Mouse (Mus musculus) C2C12 (cell line): Measurements from ENCODE around the gene Gcc2. TPM values are rescaled to one million over a fixed set of nuclear protein-coding genes. Genes with fewer than 3 reads are reported as not detected.

Experiments
- H3K27me3 ChIP-seq: one replicate; pipeline ENCODE4 v1.6.1; 2011; ENCODE audit not compliant: control insufficient read depth, insufficient read depth, insufficient read length
- H3K36me3 ChIP-seq: one replicate; pipeline ENCODE4 v1.6.1; 2011; ENCODE audit not compliant: control insufficient read depth, insufficient read depth
- H3K4me3 ChIP-seq: one replicate; pipeline ENCODE4 v1.5.1; 2011; ENCODE audit warnings: mild to moderate bottlenecking, control low read depth; ENCODE audit not compliant: poor library complexity, insufficient read depth, severe bottlenecking
- H3K79me2 ChIP-seq: one replicate; pipeline ENCODE4 v1.6.1; 2011; ENCODE audit not compliant: control insufficient read depth, insufficient read depth
- H3K79me3 ChIP-seq: one replicate; pipeline ENCODE4 v1.6.1; 2011; ENCODE audit warnings: low read depth, control low read depth
- H3ac ChIP-seq: one replicate; pipeline ENCODE3; 2011; ENCODE audit warnings: low read depth; ENCODE audit not compliant: control insufficient read depth, insufficient read length
- CEBPB ChIP-seq: IDR thresholded peaks from one replicate; pipeline ENCODE4 v1.6.1; 2011; ENCODE audit warnings: low read depth, mild to moderate bottlenecking, control low read depth, moderate library complexity
- CTCF ChIP-seq: IDR thresholded peaks from one replicate; pipeline ENCODE4 v1.5.1; 2011; ENCODE audit not compliant: control insufficient read depth, insufficient read depth, insufficient read length
- FOSL1 ChIP-seq: IDR thresholded peaks from one replicate; pipeline ENCODE4 v1.8.0; 2011; ENCODE audit warnings: mild to moderate bottlenecking, low read length; ENCODE audit not compliant: poor library complexity, insufficient read depth, severe bottlenecking
- MAX ChIP-seq: IDR thresholded peaks from one replicate; pipeline ENCODE4 v1.6.1; 2011; ENCODE audit warnings: mild to moderate bottlenecking, control low read depth
- MYOD1 ChIP-seq: IDR thresholded peaks from one replicate; pipeline ENCODE4 v1.6.1; 2011; ENCODE audit warnings: low read depth; ENCODE audit not compliant: control insufficient read depth, insufficient read length
- MYOG ChIP-seq: IDR thresholded peaks from one replicate; pipeline ENCODE4 v1.6.1; 2011; ENCODE audit not compliant: control insufficient read depth, insufficient read length; ENCODE audit errors: extremely low read depth
- USF1 ChIP-seq: IDR thresholded peaks from one replicate; pipeline ENCODE4 v1.6.1; 2011; ENCODE audit warnings: low read depth, mild to moderate bottlenecking, control low read depth, moderate library complexity
- polyA plus RNA-seq: library from polyadenylated mRNA; unstranded; fragments of >200 nt; fragmentation: generic; extraction: Trizol; gene quantifications from one replicate; pipeline ENCODE4 v1.2.1, GENCODE M21; 2012; ENCODE audit warnings: missing spikeins

Gcc2 gene
- polyA plus RNA-seq, 1 experiment: 4.1 TPM

GRCm38 (mm10) chr10:58249535-58249934 is 5.8 kb upstream of the Gcc2 start:
- Histone ChIP-seq H3K79me3 (no peaks in the 10 kb centered on the region), H3K79me2 (no peaks in the 10 kb centered on the region), H3K4me3 (no peak overlapping the region), H3K27me3 (no peaks in the 10 kb centered on the region), H3K36me3 (no peaks in the 10 kb centered on the region), H3ac (no peak overlapping the region)
- TF ChIP-seq FOSL1 (no peak), CTCF (no peak), USF1 (no peak), CEBPB (no peak), MAX (no peak), MYOG (no peak), MYOD1 (no peak)

GRCm38 (mm10) chr10:58254635-58255175 is 592 bp upstream of the Gcc2 start:
- Histone ChIP-seq H3K4me3 (peak overlapping the region; percentile 78), H3K79me2 (peaks cover 6% of the 10 kb centered on the region)

GRCm38 (mm10) chr10:58255954-58256353 is 657 bp downstream of the Gcc2 start:
- Histone ChIP-seq H3K79me2 (peaks cover 6% of the 10 kb centered on the region), H3K79me3 (no peaks in the 10 kb centered on the region), H3K36me3 (peaks cover 11% of the 10 kb centered on the region), H3ac (peak overlapping the region; percentile 56), H3K27me3 (no peaks in the 10 kb centered on the region), H3K4me3 (peak overlapping the region; percentile 78)
- TF ChIP-seq MAX: no peak
- TF ChIP-seq CTCF: no peak
- no peak for TF ChIP-seq MYOD1
- no peak for TF ChIP-seq CEBPB
- TF ChIP-seq FOSL1: no peak
- no peak for TF ChIP-seq USF1
- TF ChIP-seq MYOG: no peak

More at GRCm38 (mm10) chr10:58254635-58255175, 592 bp upstream of the Gcc2 start:
- TF ChIP-seq FOSL1 (no peak), USF1 (peak; percentile 62), CEBPB (no peak)
- no peaks in the 10 kb centered on the region for H3K79me3 ChIP-seq
- peaks cover 4% of the 10 kb centered on the region for H3K36me3 ChIP-seq
- H3ac ChIP-seq: no peak overlapping the region
- no peaks in the 10 kb centered on the region for H3K27me3 ChIP-seq

GRCm38 (mm10) chr10:58258466-58258865 is 3.2 kb downstream of the Gcc2 start:
- Histone ChIP-seq H3ac (no peak overlapping the region), H3K79me3 (no peaks in the 10 kb centered on the region), H3K27me3 (no peaks in the 10 kb centered on the region), H3K79me2 (peaks cover 6% of the 10 kb centered on the region), H3K4me3 (no peak overlapping the region), H3K36me3 (peaks cover 29% of the 10 kb centered on the region)
- TF ChIP-seq FOSL1: no peak
- no peak for TF ChIP-seq CEBPB
- no peak for TF ChIP-seq CTCF
- TF ChIP-seq MYOD1: no peak
- no peak for TF ChIP-seq MYOG
- TF ChIP-seq MAX: no peak
- TF ChIP-seq USF1: no peak

- no peak for TF ChIP-seq MYOG
- TF ChIP-seq CTCF: no peak
- no peak for TF ChIP-seq USF1
- Histone ChIP-seq H3K79me3 (no peaks in the 10 kb centered on the region), H3ac (no peak overlapping the region), H3K27me3 (no peaks in the 10 kb centered on the region), H3K36me3 (peaks cover 52% of the 10 kb centered on the region), H3K79me2 (no peaks in the 10 kb centered on the region), H3K4me3 (no peak overlapping the region)
Measured at GRCm38 (mm10) chr10:58282238-58282637, 26.9 kb downstream of the Gcc2 start.

GRCm38 (mm10) chr10:58290742-58291141 is 35.4 kb downstream of the Gcc2 start:
- Histone ChIP-seq H3K79me3 (no peaks in the 10 kb centered on the region), H3K36me3 (peaks cover 94% of the 10 kb centered on the region), H3K79me2 (no peaks in the 10 kb centered on the region), H3ac (no peak overlapping the region), H3K27me3 (no peaks in the 10 kb centered on the region), H3K4me3 (no peak overlapping the region)
- TF ChIP-seq USF1 (no peak), MYOG (no peak), MAX (no peak), FOSL1 (no peak), CTCF (no peak), MYOD1 (no peak), CEBPB (no peak)
